Mouse (Mus musculus) stomach, postnatal 0 days (tissue): ENCODE data around the gene Enkur.

Experiments used
- CTCF ChIP-seq: IDR thresholded peaks from 2 replicates; pipeline ENCODE4 v1.5.1; 2016; ENCODE audit warnings: antibody characterized with exemption, low read depth, mild to moderate bottlenecking, moderate library complexity
- EP300 ChIP-seq: optimal IDR thresholded peaks from 2 replicates; pipeline ENCODE3; 2016; ENCODE audit warnings: antibody characterized with exemption

GRCm38 (mm10) chr2:21195233-21195632 lies 9.9 kb downstream of the Enkur start:
- TF ChIP-seq CTCF (no peak), EP300 (no peak)
